In the genomic region with DNA sequence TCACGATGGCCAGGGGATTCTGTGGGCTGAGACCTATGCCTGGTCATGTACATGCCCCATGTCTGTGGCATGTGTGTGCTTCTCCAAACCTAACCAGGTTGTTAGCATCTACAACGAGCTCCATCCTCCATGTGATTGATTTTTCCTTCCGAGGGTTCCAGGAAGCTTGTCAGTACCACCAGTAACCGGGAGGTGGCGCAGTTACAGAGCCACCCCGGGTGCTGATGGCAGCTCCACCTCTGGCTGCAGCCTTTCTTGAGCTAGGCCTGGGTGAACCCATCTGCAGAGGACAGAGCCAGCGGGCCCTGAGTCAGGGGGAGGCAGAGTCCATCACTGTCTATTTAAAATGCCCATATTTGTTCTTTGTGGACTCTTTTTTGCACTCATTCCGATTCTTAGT, we compare ENCODE assay signal across 9 mouse cellular contexts.
DNase-seq lines count a peak whose midpoint lies in the region; ATAC-seq and TF ChIP-seq lines count a peak whose summit lies in the region.
"Had no signal": no experiment of that assay in that cellular context is flagged by ENCODE, and none has a peak within 500 bp of the region (broad histone marks: within the 10 kb centered on the region; RNA-seq: fewer than 3 reads in every experiment).

No protein-coding gene starts in this region.

- TF ChIP-seq CTCF in thymus, adult 2 months (IDR thresholded peaks at IDR 0.05; ENCODE audit: borderline replicate concordance, control insufficient read depth, extremely low read depth, insufficient read depth, low read length, poor library complexity) = peak; percentile 73; the same call in 1 of the 2 replicates

- no peak overlapping the region for H3K9ac ChIP-seq in limb, embryonic 11.5 days (ENCODE audit: low read length)
- H3K9ac ChIP-seq: neural tube, embryonic 12.5 days had no signal

- no peaks in the 10 kb centered on the region for H3K9me3 ChIP-seq in limb, embryonic 11.5 days (ENCODE audit: control insufficient read depth, low read length)
- H3K9me3 ChIP-seq: neural tube, embryonic 12.5 days had no signal

- H3K27me3 ChIP-seq in thymus, adult 2 months (ENCODE audit: control insufficient read depth, insufficient read depth, low read length) = no peaks in the 10 kb centered on the region
- H3K27me3 ChIP-seq in limb, embryonic 11.5 days (ENCODE audit: control insufficient read depth, insufficient read depth, low read length) = no peaks in the 10 kb centered on the region
- H3K27me3 ChIP-seq: neural tube, embryonic 12.5 days had no signal

- no peak overlapping the region for H3K27ac ChIP-seq in thymus, adult 2 months (ENCODE audit: control insufficient read depth, insufficient read depth, low read length)
- H3K27ac ChIP-seq in limb, embryonic 11.5 days (replicated peaks; ENCODE audit: low read depth, low read length) = no peak overlapping the region
- H3K27ac ChIP-seq: neural tube, embryonic 12.5 days had no signal

- peak; percentile 53; a peak in 2 of 4 replicates for ATAC-seq in hematopoietic stem cell, adult 5-6 weeks (replicated peaks in 1 of 2; ENCODE audit: insufficient read depth in 1 of 2, low FRiP score in 2 of 2, low TSS enrichment in 1 of 2, low read depth in 1 of 2, poor library complexity in 2 of 2, severe bottlenecking in 2 of 2)
- no peak for ATAC-seq in limb, embryonic 11.5 days (ENCODE audit: insufficient number of reproducible peaks, low FRiP score, low TSS enrichment, low read depth)
- ATAC-seq in monocyte, adult 5-6 weeks (replicated peaks; ENCODE audit: insufficient number of reproducible peaks, low FRiP score, low TSS enrichment, poor library complexity, severe bottlenecking) = no peak

- no peak overlapping the region for H3K4me3 ChIP-seq in thymus, adult 2 months (ENCODE audit: control insufficient read depth, insufficient read depth, low read length)
- no peak overlapping the region for H3K4me3 ChIP-seq in limb, embryonic 11.5 days (ENCODE audit: low read depth, low read length)
- H3K4me3 ChIP-seq: neural tube, embryonic 12.5 days had no signal

- DNase-seq in thymus, adult 2 months = peak; percentile 35
- DNase-seq in thymus, adult 18-20 months = no peak
- peak; percentile 72 for DNase-seq in brain, adult 2 months (ENCODE audit: low read depth, low spot score)
- DNase-seq in fibroblast of lung, adult 2 months (ENCODE audit: low read depth) = peak; percentile 3
- DNase-seq in limb, embryonic 11.5 days (ENCODE audit: low spot score) = peak; percentile 83
- DNase-seq in right cerebral cortex, adult 2 months (ENCODE audit: low spot score in 2 of 2) = peak; percentile 84

- H3K4me1 ChIP-seq in thymus, adult 2 months (replicated peaks; ENCODE audit: control insufficient read depth, insufficient read depth, low read length) = no peaks in the 10 kb centered on the region
- no peaks in the 10 kb centered on the region for H3K4me1 ChIP-seq in limb, embryonic 11.5 days (ENCODE audit: control insufficient read depth, insufficient read depth, low read length)
- H3K4me1 ChIP-seq: neural tube, embryonic 12.5 days had no signal

- TF ChIP-seq POLR2A in thymus, adult 2 months (IDR thresholded peaks at IDR 0.05; ENCODE audit: control insufficient read depth, extremely low read depth, insufficient read depth, low read length, poor library complexity) = no peak

- no peaks in the 10 kb centered on the region for H3K36me3 ChIP-seq in thymus, adult 2 months (ENCODE audit: control insufficient read depth, insufficient read depth, low read length)
- H3K36me3 ChIP-seq in limb, embryonic 11.5 days (ENCODE audit: control insufficient read depth, insufficient read depth, low read length) = no peaks in the 10 kb centered on the region
- H3K36me3 ChIP-seq: neural tube, embryonic 12.5 days had no signal

- H3K4me2 ChIP-seq in limb, embryonic 11.5 days (ENCODE audit: low read depth, severe bottlenecking) = no peak overlapping the region
- H3K4me2 ChIP-seq: neural tube, embryonic 12.5 days had no signal

- 19% methylated on average over 8 of the region's 8 CpGs for WGBS in thymus, adult 2 months
- WGBS in limb, embryonic 11.5 days = 20% methylated on average over 8 of the region's 8 CpGs

Comparison
In these comparisons a context has a peak if more than half of its experiments do, and no peak if none do; other contexts are left out.
1. DNase-seq: peak in thymus, adult 2 months (single experiment), brain, adult 2 months (single experiment), fibroblast of lung, adult 2 months (single experiment), limb, embryonic 11.5 days (single experiment) and right cerebral cortex, adult 2 months (2 of 2); none in thymus, adult 18-20 months (0 of 2).
2. ATAC-seq: peak in hematopoietic stem cell, adult 5-6 weeks (2 of 2); none in limb, embryonic 11.5 days (single experiment) and monocyte, adult 5-6 weeks (single experiment).